Mouse (Mus musculus): ENCODE results near the gene Bcl2l15.
A peak's percentile ranks its signal among the peaks of the same experiment; 100 is the strongest.

The Bcl2l15 gene

GRCm38 (mm10) chr3:103864200-103864599, 31.8 kb downstream of the Bcl2l15 start:
- DNase-seq (ENCODE audit: extremely low spot score, low read depth, low spot score): no peak

- no peak for DNase-seq (ENCODE audit: extremely low spot score, low read depth, low spot score)
Observed at GRCm38 (mm10) chr3:103867424-103867971, 35.1 kb downstream of the Bcl2l15 start.

- DNase-seq (ENCODE audit: extremely low spot score, low read depth, low spot score): no peak
Observed at GRCm38 (mm10) chr3:103868008-103868407, 35.6 kb downstream of the Bcl2l15 start.

GRCm38 (mm10) chr3:103872663-103873098, 40.3 kb downstream of the Bcl2l15 start:
- no peak for DNase-seq (ENCODE audit: extremely low spot score, low read depth, low spot score)

- DNase-seq (ENCODE audit: extremely low spot score, low read depth, low spot score): no peak
Observed at GRCm38 (mm10) chr3:103874329-103874728, 41.9 kb downstream of the Bcl2l15 start.

- no peak for DNase-seq (ENCODE audit: extremely low spot score, low read depth, low spot score)
Observed at GRCm38 (mm10) chr3:103885946-103886345, 53.5 kb downstream of the Bcl2l15 start.

- peak; percentile 10 for DNase-seq (ENCODE audit: extremely low spot score, low read depth, low spot score)
Observed at GRCm38 (mm10) chr3:103887581-103887980, 55.2 kb downstream of the Bcl2l15 start.

GRCm38 (mm10) chr3:103893374-103893773, 61.0 kb downstream of the Bcl2l15 start:
- DNase-seq (ENCODE audit: extremely low spot score, low read depth, low spot score): no peak
